Mouse (Mus musculus) brain, adult 10 weeks (tissue): Measurements from ENCODE around the gene Cfap299. TPM values are rescaled to one million over a fixed set of nuclear protein-coding genes. Genes with fewer than 3 reads are reported as not detected.

ENCODE experiments used
- polyA plus RNA-seq: library from polyadenylated mRNA; stranded (reverse); fragments of 350-450 nt; fragmentation: Illumina TruSeq; extraction: RNeasy Lipid Tissue Mini Kit (QIAGEN cat#74804); gene quantifications from one replicate; pipeline ENCODE4 v1.2.3, GENCODE M21; 2015; ENCODE audit warnings: low read depth, low replicate concordance

Cfap299 gene
- 1.6 TPM for polyA plus RNA-seq

GRCm38 (mm10) chr5:98328848-98329624 is at the start of gene Cfap299:
Gene Cfap299, plus strand, starts transcription at chr5:98329304.

GRCm38 (mm10) chr5:98552395-98552794 is 223.3 kb downstream of the Cfap299 start, which contains the start of gene Gm11111:
Gene Gm11111, plus strand, starts transcription at chr5:98552695.

Other genes with a start within 250 kb of the Cfap299 start
- 11.7 TPM for gene Prdm8, start 162.1 kb upstream of the Cfap299 start, polyA plus RNA-seq
- gene Fgf5, start 75.1 kb upstream of the Cfap299 start, polyA plus RNA-seq: 2.2 TPM
- not detected for gene Gm11111, start 223.4 kb downstream of the Cfap299 start, polyA plus RNA-seq